Mouse (Mus musculus) forebrain, embryonic 11.5 days (tissue): ENCODE data around the gene CN725425. TPM values are rescaled to one million over a fixed set of nuclear protein-coding genes. Genes with fewer than 3 reads are reported as not detected.

Experiments
- ATAC-seq: fragments of 200-750 bp; cut with Nextera tagmentation; replicated peaks from 2 replicates; pipeline ENCODE4 v1.8.0; 2017; ENCODE audit warnings: moderate TSS enrichment; ENCODE audit not compliant: low FRiP score
- DNase-seq: peaks from one replicate; pipeline ENCODE4 v3.0.0-alpha.2; 2017; ENCODE audit warnings: low spot score
- H3K27ac ChIP-seq: fragments of 300-500 bp; sonication (generic); 2 replicates; pipeline ENCODE4 v1.5.1; 2014; ENCODE audit warnings: low read depth, low read length
- H3K27me3 ChIP-seq: fragments of 300-500 bp; sonication (generic); 2 replicates; pipeline ENCODE4 v1.6.1; 2014; ENCODE audit warnings: mild to moderate bottlenecking, low read length, mixed read lengths; ENCODE audit not compliant: control insufficient read depth, insufficient read depth
- H3K36me3 ChIP-seq: fragments of 300-500 bp; sonication (generic); 2 replicates; pipeline ENCODE4 v1.6.1; 2014; ENCODE audit warnings: mild to moderate bottlenecking, low read length, moderate library complexity, mixed read lengths; ENCODE audit not compliant: control insufficient read depth, insufficient read depth
- H3K4me1 ChIP-seq: fragments of 300-500 bp; sonication (generic); replicated peaks from 2 replicates; pipeline ENCODE4 v1.6.1; 2014; ENCODE audit warnings: low read length, mixed read lengths; ENCODE audit not compliant: control insufficient read depth, insufficient read depth
- H3K4me2 ChIP-seq: fragments of 300-500 bp; sonication (generic); 2 replicates; pipeline ENCODE4 v1.6.1; 2014; ENCODE audit warnings: low read depth, mild to moderate bottlenecking, low read length, moderate library complexity, mixed read lengths; ENCODE audit not compliant: severe bottlenecking
- H3K4me3 ChIP-seq: fragments of 300-500 bp; sonication (generic); 2 replicates; pipeline ENCODE4 v1.5.1; 2014; ENCODE audit warnings: low read depth, low read length
- H3K9ac ChIP-seq: fragments of 300-500 bp; sonication (generic); 2 replicates; pipeline ENCODE4 v1.6.1; 2014; ENCODE audit warnings: low read length
- H3K9me3 ChIP-seq: fragments of 300-500 bp; sonication (generic); 2 replicates; pipeline ENCODE4 v1.6.1; 2016; ENCODE audit warnings: low read length, mixed read lengths; ENCODE audit not compliant: control insufficient read depth
- WGBS: fragments of 180-500 bp; shearing (Covaris S2); extraction: QIAGEN DNeasy Blood & Tissue Kit; methylation state at CpG from one replicate; pipeline ENCODE4 v1.1.7; 2014; 5-methylcytosine and 5-hydroxymethylcytosine counted together
- polyA plus RNA-seq: library from polyadenylated mRNA; unstranded; fragments of >200 nt; fragmentation: Nextera tagmentation; extraction: Ambion mirVana; gene quantifications from 2 replicates; pipeline ENCODE4 v1.2.1, GENCODE M21; 2014

The CN725425 gene
- polyA plus RNA-seq, 1 experiment from 2014 or later: 0.12 TPM

DNA sequence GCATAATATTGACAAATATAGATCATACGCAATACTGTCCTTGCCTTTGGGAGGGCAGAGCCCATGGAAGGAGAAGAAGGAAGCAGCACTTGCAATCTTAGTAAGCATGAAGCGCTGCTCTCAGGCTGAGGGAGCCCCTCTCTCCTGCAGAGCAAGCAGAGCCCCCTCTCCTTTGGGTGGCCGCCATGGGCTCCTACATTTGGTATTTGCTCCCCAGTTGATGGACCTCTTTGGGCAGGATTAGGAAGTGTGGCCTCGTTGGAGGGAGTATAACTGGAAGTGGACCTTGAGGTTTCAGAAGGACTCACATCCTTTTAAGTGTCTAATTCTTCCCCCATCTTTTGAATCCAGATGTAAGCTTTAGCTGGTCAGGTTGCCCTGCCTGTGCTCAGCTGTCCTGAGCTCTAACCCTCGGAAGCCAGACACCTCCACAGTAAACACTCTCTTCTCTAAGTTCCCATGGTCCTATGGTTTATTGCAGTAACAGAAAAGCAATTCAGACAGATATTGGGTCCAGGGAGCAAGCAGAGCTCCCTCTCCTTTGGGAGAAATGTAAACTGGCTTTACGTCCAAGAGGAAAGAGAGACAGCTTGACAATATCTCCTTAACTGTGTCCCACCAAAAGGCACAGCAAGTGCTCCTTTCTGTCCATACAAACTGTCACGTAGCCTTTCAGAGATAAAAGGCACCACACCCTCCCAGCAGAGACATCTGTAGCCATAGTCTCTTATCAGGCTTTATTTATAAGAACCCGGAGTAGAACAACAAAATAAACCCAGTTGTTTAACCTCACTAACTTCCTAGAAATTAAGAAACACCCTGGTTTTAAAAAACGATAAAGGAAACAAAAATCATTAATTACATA lies 52.5 kb downstream of the CN725425 start:
- ATAC-seq (no peak), DNase-seq (no peak)
- 71% methylated on average over 9 of the region's 9 CpGs for WGBS
- Histone ChIP-seq H3K4me3 (no peak overlapping the region), H3K27ac (no peak overlapping the region), H3K36me3 (no peaks in the 10 kb centered on the region), H3K4me2 (no peak overlapping the region), H3K9ac (no peak overlapping the region), H3K9me3 (no peaks in the 10 kb centered on the region), H3K4me1 (0 out of 2 replicates have a peak, but pooled peaks cover 1% of the 10 kb centered on the region), H3K27me3 (no peaks in the 10 kb centered on the region)

DNA sequence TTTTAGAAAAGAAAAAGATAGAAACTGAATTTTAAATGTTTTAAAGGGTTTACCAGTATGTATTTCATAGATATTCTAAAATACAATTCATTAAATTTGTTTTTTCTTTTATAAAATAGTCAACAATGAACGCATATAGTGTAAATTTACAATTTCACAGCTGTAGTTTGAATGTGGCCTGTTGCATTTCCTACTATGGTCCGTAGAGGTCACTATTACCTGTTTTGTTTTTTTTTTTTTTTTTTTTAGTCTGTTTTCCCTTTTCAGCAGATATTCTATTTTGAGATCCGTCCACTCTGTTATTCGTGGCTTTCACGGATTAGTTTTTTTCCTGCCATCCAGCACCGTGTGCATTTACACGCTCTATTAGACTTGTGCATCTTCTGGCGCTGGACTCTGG lies 53.7 kb downstream of the CN725425 start:
- H3K27ac ChIP-seq: no peak overlapping the region
- 0 out of 2 replicates have a peak, but pooled peaks cover 1% of the 10 kb centered on the region for H3K4me1 ChIP-seq
- no peaks in the 10 kb centered on the region for H3K9me3 ChIP-seq
- H3K4me2 ChIP-seq: no peak overlapping the region
- no peaks in the 10 kb centered on the region for H3K27me3 ChIP-seq
- H3K4me3 ChIP-seq: no peak overlapping the region
- H3K9ac ChIP-seq: no peak overlapping the region
- no peak for DNase-seq
- 53% methylated on average over 8 of the region's 8 CpGs for WGBS
- no peak for ATAC-seq
- no peaks in the 10 kb centered on the region for H3K36me3 ChIP-seq

DNA sequence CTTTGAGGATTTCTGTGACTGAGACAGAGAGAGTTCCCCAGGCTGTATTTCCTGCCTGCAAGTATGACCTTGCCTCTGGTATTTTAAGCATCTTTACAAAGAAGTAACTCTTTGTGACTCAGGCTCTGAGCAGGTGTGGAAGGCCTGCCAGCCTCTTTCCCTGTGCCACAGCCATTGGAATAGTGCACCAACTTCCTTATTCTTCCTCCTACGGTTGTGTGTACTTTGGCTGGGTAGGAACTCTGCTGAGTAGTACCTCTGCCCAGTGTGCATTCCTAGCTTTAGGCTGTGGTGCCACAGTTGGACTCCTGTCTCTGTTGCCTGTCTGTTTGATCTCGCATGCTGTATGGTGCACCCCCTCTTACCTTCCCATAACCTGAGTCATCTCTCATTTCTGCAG lies 56.0 kb downstream of the CN725425 start:
- Histone ChIP-seq H3K27ac (no peak overlapping the region), H3K4me2 (no peak overlapping the region), H3K9ac (no peak overlapping the region), H3K4me3 (no peak overlapping the region), H3K9me3 (no peaks in the 10 kb centered on the region), H3K36me3 (no peaks in the 10 kb centered on the region), H3K4me1 (0 out of 2 replicates have a peak, but pooled peaks cover 1% of the 10 kb centered on the region), H3K27me3 (no peaks in the 10 kb centered on the region)
- WGBS: 92% methylated on average over 2 of the region's 2 CpGs
- no peak for ATAC-seq
- DNase-seq: no peak

DNA sequence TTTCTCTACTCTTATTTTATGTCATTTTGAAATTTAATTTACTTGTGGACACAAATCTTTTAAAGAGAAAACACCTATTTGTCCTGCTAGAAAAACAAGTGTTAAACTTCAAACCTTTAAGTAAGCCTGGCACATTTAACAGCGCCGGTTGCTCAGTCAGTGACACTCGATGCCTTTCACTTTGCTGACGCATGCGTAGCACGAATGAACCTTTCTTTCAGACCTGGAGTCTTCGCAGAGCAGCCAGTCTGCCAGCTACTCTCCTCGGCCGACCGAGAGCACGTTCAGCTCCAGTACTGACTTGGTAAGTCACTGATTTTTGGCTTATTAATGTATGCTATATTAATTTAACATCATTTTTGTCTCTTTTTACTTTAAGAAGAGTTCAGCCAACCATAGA lies 57.8 kb downstream of the CN725425 start:
- DNase-seq (no peak), ATAC-seq (no peak)
- Histone ChIP-seq H3K27ac (no peak overlapping the region), H3K4me1 (no peaks in the 10 kb centered on the region), H3K4me2 (no peak overlapping the region), H3K9ac (no peak overlapping the region), H3K9me3 (no peaks in the 10 kb centered on the region), H3K36me3 (no peaks in the 10 kb centered on the region), H3K27me3 (no peaks in the 10 kb centered on the region), H3K4me3 (no peak overlapping the region)
- WGBS: 74% methylated on average over 11 of the region's 11 CpGs

DNA sequence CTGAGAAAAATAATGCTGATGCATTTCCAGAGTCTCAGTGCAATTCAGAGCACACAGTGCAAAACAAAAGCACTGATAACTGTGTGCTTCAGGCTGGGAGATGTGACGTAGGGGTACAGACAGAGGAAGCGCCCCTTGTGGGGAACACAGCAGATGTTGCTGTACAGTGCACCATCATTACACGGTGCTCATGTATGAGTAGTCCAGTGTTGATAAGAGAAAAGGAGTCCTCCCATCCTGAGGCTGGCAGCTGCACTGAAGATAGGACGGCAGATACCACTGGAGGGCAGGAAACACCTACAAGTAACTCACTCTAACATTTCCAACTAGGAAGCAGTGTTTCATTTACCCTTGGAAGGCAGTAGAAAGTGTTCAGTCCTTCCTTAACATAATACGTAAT lies 61.3 kb downstream of the CN725425 start:
- ATAC-seq (no peak), DNase-seq (no peak)
- H3K27ac ChIP-seq: no peak overlapping the region
- WGBS: 79% methylated on average over 5 of the region's 5 CpGs
- H3K4me2 ChIP-seq: no peak overlapping the region
- no peaks in the 10 kb centered on the region for H3K27me3 ChIP-seq
- no peak overlapping the region for H3K9ac ChIP-seq
- H3K4me3 ChIP-seq: no peak overlapping the region
- H3K4me1 ChIP-seq: no peaks in the 10 kb centered on the region
- no peaks in the 10 kb centered on the region for H3K36me3 ChIP-seq
- H3K9me3 ChIP-seq: no peaks in the 10 kb centered on the region

DNA sequence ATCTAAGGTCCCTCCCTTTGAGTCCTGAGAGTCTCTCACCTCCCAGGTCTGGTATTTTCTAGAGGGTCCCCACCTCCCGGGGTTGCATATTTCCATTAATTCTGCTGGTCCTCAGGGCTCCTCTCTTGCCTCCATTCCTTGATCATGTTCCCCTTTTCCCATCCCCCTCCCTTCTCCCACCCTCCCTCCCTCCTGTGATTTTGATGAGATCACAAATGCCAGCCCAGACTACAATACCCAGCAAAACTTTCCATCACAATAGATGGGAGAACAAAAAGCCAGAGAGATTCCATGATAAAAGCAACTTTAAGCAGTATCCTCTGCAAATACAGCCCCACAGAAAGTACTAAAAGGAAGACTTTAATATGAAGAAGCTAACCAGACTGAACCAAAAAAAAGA lies 64.6 kb downstream of the CN725425 start:
- Histone ChIP-seq H3K36me3 (no peaks in the 10 kb centered on the region), H3K4me2 (no peak overlapping the region), H3K4me3 (no peak overlapping the region), H3K27me3 (no peaks in the 10 kb centered on the region), H3K9me3 (no peaks in the 10 kb centered on the region), H3K4me1 (no peaks in the 10 kb centered on the region), H3K27ac (no peak overlapping the region), H3K9ac (no peak overlapping the region)
- DNase-seq: no peak
- ATAC-seq: no peak
- 91% methylated on average over 1 of the region's 1 CpGs for WGBS

DNA sequence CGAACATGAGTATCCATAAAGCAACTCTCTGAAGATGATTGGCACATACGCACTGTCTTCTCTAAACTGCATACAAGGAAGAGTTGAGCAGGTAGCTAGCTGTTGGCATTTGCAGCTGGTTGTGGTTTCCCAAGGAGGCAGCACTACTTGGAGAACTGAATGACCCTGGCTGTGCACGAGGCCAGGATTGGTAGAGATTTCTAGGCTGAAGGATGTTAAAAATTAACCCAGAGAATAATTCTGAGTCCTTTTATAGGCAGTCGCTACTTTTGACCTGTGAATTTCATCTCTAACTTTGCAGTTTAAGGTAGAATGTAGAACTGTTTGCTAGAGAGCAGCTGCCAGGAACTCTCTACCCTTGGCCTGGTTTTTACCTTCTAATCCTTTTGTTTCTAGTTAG lies 69.2 kb downstream of the CN725425 start:
- Histone ChIP-seq H3K27ac (no peak overlapping the region), H3K4me3 (no peak overlapping the region), H3K4me1 (no peaks in the 10 kb centered on the region), H3K9ac (no peak overlapping the region), H3K27me3 (no peaks in the 10 kb centered on the region), H3K36me3 (no peaks in the 10 kb centered on the region), H3K9me3 (no peaks in the 10 kb centered on the region), H3K4me2 (no peak overlapping the region)
- DNase-seq (no peak), ATAC-seq (no peak)
- WGBS: 89% methylated on average over 4 of the region's 4 CpGs

DNA sequence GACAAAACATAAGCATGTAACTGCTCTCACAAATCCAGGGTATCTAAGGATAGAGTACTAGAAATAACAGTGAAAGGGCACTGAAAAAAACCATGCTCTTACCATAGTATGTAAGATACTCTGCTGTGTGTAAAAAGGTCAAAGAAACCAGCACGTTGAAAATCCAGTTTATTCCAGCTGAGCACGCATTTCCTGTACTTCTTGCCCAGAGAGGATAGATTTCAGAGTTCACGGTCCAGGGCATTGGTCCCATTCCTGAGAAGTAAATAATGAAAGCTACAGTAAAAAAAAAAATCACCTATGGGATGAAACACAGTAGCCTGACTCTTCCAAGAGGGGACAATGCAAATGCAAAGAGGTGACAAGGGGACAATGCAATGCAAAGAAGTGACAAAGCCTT lies 76.7 kb downstream of the CN725425 start:
- 75% methylated on average over 3 of the region's 3 CpGs for WGBS
- H3K9ac ChIP-seq: no peak overlapping the region
- H3K4me2 ChIP-seq: no peak overlapping the region
- no peaks in the 10 kb centered on the region for H3K36me3 ChIP-seq
- DNase-seq: no peak
- no peak overlapping the region for H3K4me3 ChIP-seq
- no peaks in the 10 kb centered on the region for H3K9me3 ChIP-seq
- no peaks in the 10 kb centered on the region for H3K27me3 ChIP-seq
- no peaks in the 10 kb centered on the region for H3K4me1 ChIP-seq
- ATAC-seq: no peak
- no peak overlapping the region for H3K27ac ChIP-seq

DNA sequence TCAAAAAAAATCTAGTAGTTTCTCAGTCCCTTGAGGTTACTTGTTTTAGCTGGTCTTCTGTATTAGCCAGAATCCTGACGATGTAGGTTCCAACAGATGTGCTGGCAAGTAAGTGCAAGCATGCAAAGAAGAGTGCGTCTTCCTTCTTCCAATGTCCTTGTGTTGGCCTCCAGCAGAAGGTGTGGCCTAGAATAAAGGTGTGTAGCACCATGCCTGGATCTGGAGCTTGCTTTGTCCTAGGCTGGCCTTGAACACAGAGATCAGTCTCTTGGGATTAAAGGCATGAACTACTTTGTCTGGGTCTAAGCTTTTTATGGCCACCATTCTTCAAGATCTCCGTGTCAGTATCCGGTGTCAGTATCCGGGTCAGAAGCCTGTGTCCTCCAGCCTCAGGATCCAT lies 80.3 kb downstream of the CN725425 start:
- H3K9me3 ChIP-seq: no peaks in the 10 kb centered on the region
- no peak overlapping the region for H3K4me2 ChIP-seq
- no peaks in the 10 kb centered on the region for H3K27me3 ChIP-seq
- H3K9ac ChIP-seq: no peak overlapping the region
- no peaks in the 10 kb centered on the region for H3K4me1 ChIP-seq
- H3K36me3 ChIP-seq: no peaks in the 10 kb centered on the region
- DNase-seq (no peak), ATAC-seq (no peak)
- WGBS: 93% methylated on average over 5 of the region's 5 CpGs
- H3K27ac ChIP-seq: no peak overlapping the region
- H3K4me3 ChIP-seq: no peak overlapping the region
